Mouse (Mus musculus) ES-E14 (cell line): ENCODE results near the gene Tceanc2. TPM values are rescaled to one million over a fixed set of nuclear protein-coding genes. Genes with fewer than 3 reads are reported as not detected.
A peak's percentile ranks its signal among the peaks of the same experiment; 100 is the strongest.

ENCODE experiments used
- DNase-seq: peaks from one replicate; pipeline ENCODE4 v3.0.0-alpha.2; 2013; ENCODE audit warnings: low read depth, low spot score
- H3K27ac ChIP-seq: 2 replicates; pipeline ENCODE4 v1.5.1; 2012; ENCODE audit warnings: low read depth, mild to moderate bottlenecking, low read length, moderate library complexity, mixed read lengths; ENCODE audit not compliant: poor library complexity, insufficient read depth, severe bottlenecking
- H3K36me3 ChIP-seq: 2 replicates; pipeline ENCODE4 v1.6.1; 2012; ENCODE audit warnings: mild to moderate bottlenecking, low read length, moderate library complexity, mixed read lengths; ENCODE audit not compliant: control insufficient read depth, poor library complexity, insufficient read depth, severe bottlenecking
- H3K4me1 ChIP-seq, 2 experiments: fragments of 150-350 bp in 1 of 2; sonication (generic) in 1 of 2; 2 replicates each; pipeline ENCODE4 v1.6.1; 2012; ENCODE audit warnings: low read length in 2 of 2, mild to moderate bottlenecking in 1 of 2, mixed read lengths in 1 of 2; ENCODE audit not compliant: control insufficient read depth in 2 of 2, insufficient read depth in 2 of 2, poor library complexity in 1 of 2
- H3K4me3 ChIP-seq, 2 experiments: fragments of 150-350 bp in 1 of 2; sonication (generic) in 1 of 2; 2 replicates each; pipeline ENCODE4 v1.5.1; 2012; ENCODE audit warnings: low read length in 2 of 2, low read depth in 1 of 2, mild to moderate bottlenecking in 1 of 2, mixed read lengths in 1 of 2; ENCODE audit not compliant: insufficient read depth in 1 of 2, poor library complexity in 1 of 2, severe bottlenecking in 1 of 2
- H3K9ac ChIP-seq: 2 replicates; pipeline ENCODE4 v1.6.1; 2012; ENCODE audit warnings: low read depth, mild to moderate bottlenecking, low read length, mixed read lengths; ENCODE audit not compliant: poor library complexity, insufficient read depth, severe bottlenecking
- H3K9me3 ChIP-seq: fragments of 150-350 bp; sonication (generic); 2 replicates; pipeline ENCODE4 v1.6.1; 2012; ENCODE audit warnings: low read depth, mild to moderate bottlenecking, low read length; ENCODE audit not compliant: control insufficient read depth, insufficient read depth
- CHD2 ChIP-seq: IDR thresholded peaks from 2 replicates; pipeline ENCODE4 v1.6.1; 2014; ENCODE audit warnings: mild to moderate bottlenecking, low read depth, low read length, inconsistent platforms
- HCFC1 ChIP-seq: IDR thresholded peaks from 2 replicates; pipeline ENCODE4 v1.6.1; 2012; ENCODE audit warnings: low read length, inconsistent platforms, borderline replicate concordance; ENCODE audit not compliant: insufficient read depth
- MAFK ChIP-seq: IDR thresholded peaks from 2 replicates; pipeline ENCODE4 v1.6.1; 2014; ENCODE audit warnings: mild to moderate bottlenecking, low read depth, low read length, inconsistent platforms; ENCODE audit not compliant: insufficient read depth
- ZC3H11A ChIP-seq: IDR thresholded peaks from 2 replicates; pipeline ENCODE4 v1.6.1; 2012; ENCODE audit warnings: low read depth, mild to moderate bottlenecking, inconsistent platforms, low read length, borderline replicate concordance
- ZNF384 ChIP-seq: IDR thresholded peaks from 2 replicates; pipeline ENCODE4 v1.6.1; 2012; ENCODE audit warnings: low read depth, low read length, inconsistent platforms
- in situ Hi-C, 2 experiments: fragments of 600-800 bp; cut with MboI; formaldehyde crosslinking; loops; one replicate each; pipeline ENCODE4 v1.15.1; 2025; ENCODE audit warnings: low sequenced_read_pairs in 2 of 2, inconsistent platforms in 1 of 2; ENCODE audit not compliant: unreplicated experiment in 2 of 2
- total RNA-seq: library from RNA; depleted of rRNA; stranded (reverse); fragments of 300-350 nt; gene quantifications from 2 replicates; pipeline ENCODE4 v1.2.3, GENCODE M21; 2012

The Tceanc2 gene
- total RNA-seq, 1 experiment: 7.1 TPM

GRCm38 (mm10) chr4:107167798-107168197, 11.1 kb downstream of the Tceanc2 start:
- H3K27ac ChIP-seq: no peak overlapping the region
- no peaks in the 10 kb centered on the region for H3K9me3 ChIP-seq
- TF ChIP-seq CHD2 (no peak), ZC3H11A (no peak), HCFC1 (no peak), ZNF384 (no peak), MAFK (no peak)
- no peak overlapping the region for H3K9ac ChIP-seq
- peaks cover 6% of the 10 kb centered on the region; the same call in 1 of the 2 replicates for H3K36me3 ChIP-seq
- H3K4me1 ChIP-seq: no peaks in the 10 kb centered on the region
- H3K4me3 ChIP-seq: no peak overlapping the region
- in situ Hi-C loops: loop anchor here in 1 of 2 experiments (10.0 kb wide), 1 partner anchor 353 kb away; no protein-coding TSS in a partner anchor
- no peak for DNase-seq

GRCm38 (mm10) chr4:107166700-107167099, 12.2 kb downstream of the Tceanc2 start:
- Histone ChIP-seq H3K9me3 (no peaks in the 10 kb centered on the region), H3K4me3 (no peak overlapping the region), H3K36me3 (peaks cover 4% of the 10 kb centered on the region; the same call in 1 of the 2 replicates), H3K9ac (no peak overlapping the region), H3K27ac (no peak overlapping the region), H3K4me1 (no peaks in the 10 kb centered on the region)
- in situ Hi-C loops: loop anchor here in 1 of 2 experiments (10.0 kb wide), 1 partner anchor 352 kb away; no protein-coding TSS in a partner anchor
- DNase-seq: no peak
- no peak for TF ChIP-seq HCFC1
- TF ChIP-seq ZC3H11A: no peak

- H3K36me3 ChIP-seq: peaks cover 2% of the 10 kb centered on the region; the same call in 1 of the 2 replicates
Observed at GRCm38 (mm10) chr4:107163756-107164587, 14.9 kb downstream of the Tceanc2 start.

GRCm38 (mm10) chr4:107163341-107163740, 15.6 kb downstream of the Tceanc2 start:
- no peaks in the 10 kb centered on the region for H3K9me3 ChIP-seq
- no peak overlapping the region for H3K27ac ChIP-seq
- no peak for DNase-seq
- H3K4me3 ChIP-seq: no peak overlapping the region
- in situ Hi-C loops: loop anchor here (5.0 to 10.0 kb wide), 2 partner anchors 349 to 351 kb away; no protein-coding TSS in a partner anchor
- TF ChIP-seq MAFK (no peak), ZNF384 (no peak), ZC3H11A (no peak), HCFC1 (no peak), CHD2 (no peak)
- no peaks in the 10 kb centered on the region for H3K4me1 ChIP-seq
- peaks cover 2% of the 10 kb centered on the region; the same call in 1 of the 2 replicates for H3K36me3 ChIP-seq
- no peak overlapping the region for H3K9ac ChIP-seq

More at GRCm38 (mm10) chr4:107163756-107164587, 14.9 kb downstream of the Tceanc2 start:
- Histone ChIP-seq H3K4me3 (no peak overlapping the region), H3K4me1 (no peaks in the 10 kb centered on the region), H3K9ac (no peak overlapping the region), H3K27ac (no peak overlapping the region), H3K9me3 (no peaks in the 10 kb centered on the region)
- peak; percentile 54 for DNase-seq
- TF ChIP-seq ZC3H11A: peak; percentile 98
- no peak for TF ChIP-seq HCFC1
- in situ Hi-C loops: loop anchor here (5.0 to 10.0 kb wide), 2 partner anchors 349 to 352 kb away; no protein-coding TSS in a partner anchor
